Mouse (Mus musculus) small intestine, adult 2 months (tissue): ENCODE data around the gene 4632433K11Rik. TPM values are rescaled to one million over a fixed set of nuclear protein-coding genes. Genes with fewer than 3 reads are reported as not detected.
"Not testable (repeated sequence)": the region's sequence is repeated elsewhere in the genome, so short reads cannot be mapped to it uniquely, and the experiment has no call there.

Experiments used
- H3K27ac ChIP-seq: fragments of 200-500 bp; 2 replicates; pipeline ENCODE4 v1.5.1; 2012; ENCODE audit warnings: low read depth, low read length, control low read depth, inconsistent platforms; ENCODE audit not compliant: insufficient read depth
- H3K27me3 ChIP-seq: fragments of 200-500 bp; 2 replicates; pipeline ENCODE4 v1.6.1; 2012; ENCODE audit warnings: mild to moderate bottlenecking, moderate library complexity, low read length, inconsistent platforms; ENCODE audit not compliant: control insufficient read depth, insufficient read depth
- H3K36me3 ChIP-seq: fragments of 200-500 bp; 2 replicates; pipeline ENCODE4 v1.6.1; 2012; ENCODE audit warnings: mild to moderate bottlenecking, low read length, control low read depth, inconsistent platforms; ENCODE audit not compliant: control insufficient read depth, insufficient read depth
- H3K4me1 ChIP-seq: fragments of 200-500 bp; 2 replicates; pipeline ENCODE4 v1.6.1; 2012; ENCODE audit warnings: low read length, inconsistent platforms, mixed read lengths; ENCODE audit not compliant: control insufficient read depth, insufficient read depth, insufficient read length
- H3K4me3 ChIP-seq: fragments of 200-500 bp; 2 replicates; pipeline ENCODE4 v1.5.1; 2012; ENCODE audit warnings: low read depth, mild to moderate bottlenecking, control low read depth, inconsistent platforms, low read length, moderate library complexity
- CTCF ChIP-seq: fragments of 200-500 bp; IDR thresholded peaks from 2 replicates; pipeline ENCODE4 v1.5.1; 2012; ENCODE audit warnings: low read depth, mild to moderate bottlenecking, control low read depth, inconsistent platforms, low read length, moderate library complexity, mixed read lengths; ENCODE audit not compliant: insufficient replicate concordance, insufficient read length; ENCODE audit errors: extremely low read depth
- POLR2A ChIP-seq: fragments of 200-500 bp; IDR thresholded peaks from 2 replicates; pipeline ENCODE4 v1.6.1; 2012; ENCODE audit warnings: low read depth, mild to moderate bottlenecking, control low read depth, inconsistent platforms, low read length, moderate library complexity
- WGBS: fragments of 180-500 bp; shearing (Covaris S2); methylation state at CpG from one replicate; pipeline ENCODE4 v1.1.7; 2018; 5-methylcytosine and 5-hydroxymethylcytosine counted together
- polyA plus RNA-seq: library from polyadenylated mRNA; depleted of rRNA; stranded (reverse); fragments of >200 nt; gene quantifications from 2 replicates; pipeline ENCODE4 v1.2.3, GENCODE M21; 2012

Gene 4632433K11Rik
- polyA plus RNA-seq, 1 experiment: not detected

DNA sequence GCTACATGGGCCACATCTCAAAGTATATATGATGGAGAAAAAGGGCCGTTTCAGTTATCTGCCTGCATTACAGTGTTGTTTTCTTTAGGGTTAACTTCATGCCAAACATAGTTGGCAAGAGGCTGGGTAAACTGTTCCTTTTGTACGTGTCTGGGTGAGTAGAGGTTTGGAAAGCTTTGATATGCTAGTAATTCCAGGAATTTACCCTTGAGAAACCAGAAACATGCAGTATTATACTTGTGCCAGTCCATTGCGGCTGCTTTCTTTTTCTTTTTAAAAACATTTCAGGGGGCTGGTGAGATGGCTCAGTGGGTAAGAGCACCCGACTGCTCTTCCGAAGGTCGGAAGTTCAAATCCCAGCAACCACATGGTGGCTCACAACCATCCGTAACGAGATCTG lies 37.0 kb upstream of the 4632433K11Rik start:
- no peak overlapping the region for H3K4me3 ChIP-seq
- no peak overlapping the region for H3K27ac ChIP-seq
- 63% methylated on average over 8 of the region's 8 CpGs for WGBS
- H3K27me3 ChIP-seq: no peaks in the 10 kb centered on the region
- no peak for TF ChIP-seq CTCF
- TF ChIP-seq POLR2A: no peak
- H3K4me1 ChIP-seq: peaks cover 9% of the 10 kb centered on the region; the same call in 1 of the 2 replicates
- H3K36me3 ChIP-seq: peaks cover 11% of the 10 kb centered on the region; the same call in 1 of the 2 replicates

DNA sequence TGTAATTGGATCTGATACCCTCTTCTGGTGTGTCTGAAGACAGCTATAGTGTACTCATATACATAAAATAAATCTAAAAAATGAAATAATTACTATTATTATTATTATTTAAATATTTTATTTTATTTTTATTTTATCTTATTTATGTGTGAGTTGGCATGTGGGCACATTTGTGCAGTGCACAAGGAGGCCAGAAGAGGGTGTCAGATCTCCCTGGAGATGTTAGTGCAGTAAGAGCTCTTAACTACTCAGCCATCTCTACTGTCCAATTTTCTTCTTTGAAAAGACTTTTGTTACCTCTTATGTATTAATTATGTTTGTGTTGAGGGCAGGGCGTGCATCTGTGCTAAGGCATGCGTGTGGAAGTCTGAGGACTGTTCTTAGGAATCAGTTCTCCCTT lies 34.0 kb upstream of the 4632433K11Rik start:
- Histone ChIP-seq H3K36me3 (no peaks in the 10 kb centered on the region), H3K27me3 (no peaks in the 10 kb centered on the region), H3K4me1 (peaks cover 9% of the 10 kb centered on the region; the same call in 1 of the 2 replicates), H3K4me3 (no peak overlapping the region), H3K27ac (no peak overlapping the region)
- TF ChIP-seq CTCF: no peak
- no peak for TF ChIP-seq POLR2A
- 63% methylated on average over 2 of the region's 2 CpGs for WGBS

DNA sequence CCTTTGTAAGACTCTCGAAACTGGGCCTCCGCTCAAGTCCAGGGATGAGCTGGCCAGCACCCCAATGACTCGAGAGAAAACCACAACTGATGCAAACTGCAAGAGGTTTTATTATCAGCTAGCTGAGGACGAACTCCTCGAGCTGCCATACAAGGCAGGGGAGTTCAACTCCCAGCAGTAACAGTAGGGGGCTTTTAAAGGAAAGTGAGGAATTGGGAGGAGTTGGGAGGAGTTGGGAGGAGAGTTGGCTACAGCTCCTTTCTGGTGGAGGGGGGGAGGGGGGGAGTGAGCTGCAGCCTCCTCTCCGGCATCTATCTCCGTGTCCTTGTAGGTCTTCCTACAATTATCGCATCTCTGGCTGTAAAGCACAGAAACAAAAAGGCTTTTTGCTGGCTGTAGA lies 31.0 kb upstream of the 4632433K11Rik start:
- H3K27ac ChIP-seq, H3K4me1 ChIP-seq, H3K4me3 ChIP-seq, H3K27me3 ChIP-seq, H3K36me3 ChIP-seq: not testable (repeated sequence)
- 76% methylated on average over 8 of the region's 8 CpGs for WGBS

DNA sequence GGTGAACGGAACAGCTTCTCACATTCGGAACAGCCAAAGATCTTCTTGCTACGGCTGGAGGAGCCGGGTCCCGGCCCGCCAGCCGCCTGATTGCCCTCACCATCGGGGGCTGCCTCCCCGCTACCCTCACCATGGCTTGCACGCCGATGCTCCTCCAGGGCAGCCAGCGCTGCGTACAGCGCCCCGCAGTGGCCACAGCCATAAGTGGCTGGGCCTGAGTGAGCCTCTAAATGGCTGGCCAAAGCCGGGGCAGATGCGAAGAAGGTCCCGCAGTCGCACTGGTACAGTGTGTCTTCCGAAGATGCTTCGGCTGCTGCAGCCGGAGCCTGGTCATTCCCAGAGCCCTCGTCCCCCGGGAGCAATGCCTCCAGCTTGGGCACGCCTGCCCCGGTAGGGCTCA lies 25.7 kb upstream of the 4632433K11Rik start:
- H3K4me3 ChIP-seq: no peak overlapping the region
- WGBS: 96% methylated on average over 26 of the region's 26 CpGs
- TF ChIP-seq POLR2A: no peak
- no peak for TF ChIP-seq CTCF
- peaks cover 52% of the 10 kb centered on the region for H3K36me3 ChIP-seq
- no peak overlapping the region for H3K27ac ChIP-seq
- no peaks in the 10 kb centered on the region for H3K4me1 ChIP-seq
- H3K27me3 ChIP-seq: no peaks in the 10 kb centered on the region

DNA sequence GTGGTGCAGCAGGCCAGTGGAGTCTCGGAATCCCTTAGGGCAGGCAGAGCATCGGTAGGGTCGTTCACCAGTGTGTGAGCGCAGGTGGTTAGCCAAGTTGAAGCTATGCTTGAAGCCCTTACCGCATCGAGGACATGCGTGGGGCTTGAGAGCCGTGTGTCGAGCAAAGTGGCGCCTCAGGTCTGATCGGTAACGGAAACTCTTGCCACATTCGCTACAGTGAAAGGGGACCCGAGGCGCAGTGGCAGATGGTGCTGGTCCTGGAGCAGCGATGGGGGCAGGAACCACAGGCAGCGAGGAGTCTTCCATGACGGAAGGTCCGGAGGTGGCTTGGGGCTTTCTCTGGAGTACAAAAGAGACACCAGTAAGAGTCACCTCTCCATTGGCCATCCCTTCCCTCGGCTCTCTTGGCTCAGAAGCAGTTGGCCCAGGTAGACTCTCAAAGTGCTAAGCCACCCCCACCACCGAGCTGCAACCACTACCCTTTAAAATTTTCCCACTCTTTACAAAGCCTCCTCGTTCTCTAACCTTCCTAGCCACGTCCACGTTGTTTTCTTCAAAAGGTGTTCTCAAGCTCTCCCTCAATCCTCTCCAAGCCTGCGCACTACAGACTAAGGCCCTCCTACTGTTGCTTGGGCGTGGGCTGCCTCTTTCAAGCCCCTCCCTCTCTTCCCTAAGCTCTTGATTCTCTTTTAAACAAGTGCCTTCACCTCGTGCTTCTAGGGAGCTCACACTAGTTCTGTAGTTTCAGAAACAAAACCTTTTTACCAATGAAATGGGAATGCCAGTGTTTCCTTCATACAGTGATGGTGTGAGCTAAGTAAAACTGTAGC lies 21.0 kb upstream of the 4632433K11Rik start:
- Histone ChIP-seq H3K27me3 (no peaks in the 10 kb centered on the region), H3K4me3 (no peak overlapping the region), H3K4me1 (peaks cover 2% of the 10 kb centered on the region; the same call in 1 of the 2 replicates), H3K36me3 (peaks cover 50% of the 10 kb centered on the region), H3K27ac (no peak overlapping the region)
- TF ChIP-seq POLR2A (no peak), CTCF (no peak)
- 91% methylated on average over 27 of the region's 27 CpGs for WGBS

DNA sequence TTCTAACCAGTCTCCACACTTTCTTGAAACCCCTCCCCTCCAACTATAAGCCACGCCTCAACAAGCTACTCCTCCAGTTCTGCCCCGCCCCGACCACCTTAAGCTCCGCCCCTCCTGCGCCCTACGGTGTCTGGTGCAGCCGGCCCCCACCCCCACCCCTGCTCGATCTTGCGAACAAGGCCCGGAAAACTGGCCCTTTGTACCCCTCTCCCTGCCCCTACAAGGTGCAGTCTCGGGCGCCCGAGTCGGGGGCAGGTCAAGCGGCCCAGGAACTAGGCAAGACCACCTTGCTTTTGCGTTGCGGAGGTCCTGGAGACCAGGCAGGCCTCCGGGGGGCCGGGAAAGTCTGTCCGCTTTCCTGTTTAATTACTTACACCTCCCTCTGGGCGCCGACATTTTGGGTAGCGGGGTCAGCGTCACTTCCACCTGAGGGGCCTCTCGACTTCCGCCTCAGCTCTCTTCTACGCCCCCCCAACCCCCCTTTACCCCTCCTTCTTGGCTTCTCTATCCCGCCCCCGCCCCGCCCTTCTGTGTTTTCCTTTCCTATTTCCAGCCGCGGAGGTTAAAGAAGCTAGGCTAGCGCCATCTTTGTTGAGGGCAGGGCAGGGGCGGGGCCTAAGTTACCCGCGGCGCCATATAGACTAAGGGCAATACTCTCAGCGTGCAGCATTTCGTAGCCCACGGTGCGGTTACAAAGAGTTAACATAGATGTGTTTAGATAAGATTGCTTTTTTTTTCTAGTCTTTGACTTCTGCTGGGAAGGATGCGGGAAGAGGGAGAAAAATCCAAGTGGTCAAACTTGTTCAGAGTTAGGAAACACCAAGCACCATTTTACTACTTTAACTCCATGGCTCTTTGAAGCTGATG lies 19.4 kb upstream of the 4632433K11Rik start, which contains the start of the genes Zfp524 and Fiz1:
Gene Zfp524 (plus strand): TSS at position 165 of the 867 bp plus-strand sequence.
Gene Fiz1 (minus strand): TSS at position 447 of the 867 bp plus-strand sequence.
- no peaks in the 10 kb centered on the region for H3K27me3 ChIP-seq
- TF ChIP-seq POLR2A (peak; percentile 51; the same call in 1 of the 2 replicates), CTCF (no peak)
- WGBS: under 1% methylated on average over 42 of the region's 42 CpGs
- peak within 1 kb of the TSS; percentile 99 for H3K27ac ChIP-seq
- H3K4me3 ChIP-seq: peak within 1 kb of the TSS; percentile 98
- H3K4me1 ChIP-seq: peaks cover 3% of the 10 kb centered on the region; the same call in 1 of the 2 replicates
- peaks cover 37% of the 10 kb centered on the region for H3K36me3 ChIP-seq
